Mouse (Mus musculus): ENCODE results near the gene Psap. TPM values are rescaled to one million over a fixed set of nuclear protein-coding genes. Genes with fewer than 3 reads are reported as not detected.
"Not testable (repeated sequence)": the region's sequence is repeated elsewhere in the genome, so short reads cannot be mapped to it uniquely, and the experiment has no call there.

Psap gene
- total RNA-seq (2021): 1,000 to 10,000 TPM; 1,489 to 1,662 TPM

DNA sequence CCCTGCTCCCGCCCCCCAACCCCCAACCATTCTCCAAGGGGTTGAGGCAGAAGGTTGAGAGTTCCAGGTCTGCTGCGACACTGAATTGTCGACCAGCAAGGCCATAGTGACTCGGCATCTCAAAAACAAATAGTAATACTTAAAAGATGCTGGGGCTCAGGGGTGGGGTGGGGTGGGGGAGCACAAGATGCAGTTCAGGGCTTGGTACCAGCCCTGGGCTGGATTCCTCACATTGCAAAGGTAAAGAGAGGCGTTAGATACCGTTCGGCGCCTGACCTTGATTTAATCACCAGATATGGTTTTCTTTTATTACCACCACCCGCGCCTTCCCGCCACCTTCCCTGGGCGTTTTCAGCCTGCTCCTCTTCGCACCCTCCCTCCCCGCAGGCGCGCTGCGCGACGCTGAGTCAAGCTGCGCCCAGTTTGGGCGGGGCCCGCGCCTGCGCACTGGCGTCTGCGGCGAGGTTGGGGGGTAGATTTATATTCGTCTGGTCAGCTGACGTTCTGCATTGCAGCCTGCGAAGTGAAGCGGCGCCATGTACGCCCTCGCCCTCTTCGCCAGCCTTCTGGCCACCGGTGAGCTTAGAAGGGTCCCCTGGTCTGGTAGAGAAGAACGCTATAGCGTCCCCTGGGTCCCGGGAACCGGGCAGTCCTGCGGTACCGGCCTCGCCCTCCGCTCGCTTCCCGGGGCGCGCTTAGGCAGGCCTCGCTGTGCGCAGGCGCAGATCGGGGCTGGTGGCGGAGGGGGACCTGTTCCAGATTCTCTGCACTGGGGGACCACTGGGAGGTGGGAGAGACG, at the start of gene Psap:
Psap (plus strand) TSS at position 421 of the 799 bp plus-strand sequence.
- DNase-seq (ENCODE audit: low spot score in 2 of 2): peak; percentile 95 to 96
- intact Hi-C loops (cut with DNase I): no loop called here

- no peak for DNase-seq (ENCODE audit: low spot score in 2 of 2)
- intact Hi-C loops (cut with DNase I): no loop called here
Observed at GRCm38 (mm10) chr10:60227666-60228065, 49.8 kb upstream of the Psap start.

DNA sequence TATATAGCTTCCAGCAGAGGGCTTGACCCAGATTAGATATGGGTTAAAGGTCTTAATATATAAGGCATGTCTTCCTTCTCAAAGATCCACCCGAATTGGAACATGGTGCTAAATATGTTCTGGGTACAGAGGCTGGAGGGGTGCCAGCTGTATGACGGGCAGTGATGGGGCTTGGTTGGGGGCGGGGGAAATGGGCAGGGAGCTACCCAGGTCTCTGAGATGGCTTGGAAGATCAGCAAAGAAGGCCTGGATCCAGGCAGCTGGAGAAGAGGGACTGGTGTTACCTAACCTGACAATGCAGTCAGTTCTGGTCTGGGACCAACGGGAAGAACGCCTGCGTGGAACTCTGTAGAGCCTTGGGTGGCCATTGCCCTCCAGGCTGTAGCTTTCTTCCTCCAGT, 48.3 kb upstream of the Psap start:
- intact Hi-C loops (cut with DNase I): no loop called here
- no peak for DNase-seq (ENCODE audit: low spot score in 2 of 2)

- DNase-seq (ENCODE audit: low spot score in 2 of 2): no peak
- intact Hi-C loops (cut with DNase I): no loop called here
Observed at GRCm38 (mm10) chr10:60230321-60231088, 46.9 kb upstream of the Psap start.

- intact Hi-C loops (cut with DNase I): no loop called here
- DNase-seq (ENCODE audit: low spot score in 2 of 2): no peak
Observed at GRCm38 (mm10) chr10:60234006-60234405, 43.4 kb upstream of the Psap start.

DNA sequence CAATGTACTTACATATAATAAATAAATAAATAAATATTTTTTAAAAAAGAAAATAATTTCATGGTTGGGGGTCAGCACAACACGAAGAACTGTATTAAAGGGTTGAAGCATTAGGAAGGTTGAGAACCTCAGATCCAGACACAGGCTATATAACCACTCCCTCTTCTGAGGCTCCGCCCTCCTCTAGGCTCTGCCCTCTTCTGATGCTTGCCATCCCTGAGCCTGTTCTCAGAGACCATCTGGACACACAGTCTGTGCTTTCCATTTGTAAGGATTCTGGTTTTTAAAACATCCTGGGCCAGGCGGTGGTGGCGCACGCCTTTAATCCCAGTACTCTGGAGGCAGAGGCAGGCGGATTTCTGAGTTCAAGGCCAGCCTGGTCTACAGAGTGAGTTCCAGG, 41.6 kb upstream of the Psap start:
- DNase-seq (ENCODE audit: low spot score in 2 of 2): not testable (repeated sequence)
- intact Hi-C loops (cut with DNase I): loop anchor here (2.0 kb wide), 1 partner anchor 45 kb away; no protein-coding TSS in a partner anchor

DNA sequence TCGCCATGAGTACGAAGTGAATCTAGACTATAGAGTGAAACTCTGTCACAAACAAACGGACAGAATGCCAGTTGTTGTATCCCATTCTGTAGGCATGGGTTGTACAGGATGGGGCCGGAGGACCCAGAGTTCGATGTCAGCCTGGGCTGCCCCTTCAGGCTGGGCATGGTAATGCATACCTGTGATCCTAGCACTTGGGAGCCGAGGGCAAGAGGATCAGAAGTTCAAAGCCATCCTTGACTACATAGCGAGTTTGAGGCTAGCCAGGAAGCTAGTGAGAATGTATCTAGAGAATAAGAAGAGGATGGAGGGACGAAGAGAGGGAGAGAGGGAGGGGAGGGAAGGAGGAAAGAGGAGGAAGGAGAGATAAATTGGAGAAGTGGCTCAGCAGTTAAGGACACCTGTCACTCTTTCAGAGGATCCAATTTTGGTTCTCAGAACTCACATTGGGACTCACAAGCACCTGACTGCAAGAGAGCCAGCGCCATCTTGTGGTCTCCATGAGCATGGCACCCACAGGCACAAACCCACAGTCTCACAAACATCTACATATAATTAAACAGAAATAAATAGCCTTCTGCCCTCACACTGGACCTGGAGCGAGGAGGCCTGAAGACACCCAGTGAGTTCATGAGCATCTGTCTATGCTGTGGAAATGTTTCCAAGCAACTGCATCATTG, 39.8 kb upstream of the Psap start:
- intact Hi-C loops (cut with DNase I): loop anchor here (2.0 kb wide), 1 partner anchor 47 kb away; no protein-coding TSS in a partner anchor
- no peak for DNase-seq (ENCODE audit: low spot score in 2 of 2)

DNA sequence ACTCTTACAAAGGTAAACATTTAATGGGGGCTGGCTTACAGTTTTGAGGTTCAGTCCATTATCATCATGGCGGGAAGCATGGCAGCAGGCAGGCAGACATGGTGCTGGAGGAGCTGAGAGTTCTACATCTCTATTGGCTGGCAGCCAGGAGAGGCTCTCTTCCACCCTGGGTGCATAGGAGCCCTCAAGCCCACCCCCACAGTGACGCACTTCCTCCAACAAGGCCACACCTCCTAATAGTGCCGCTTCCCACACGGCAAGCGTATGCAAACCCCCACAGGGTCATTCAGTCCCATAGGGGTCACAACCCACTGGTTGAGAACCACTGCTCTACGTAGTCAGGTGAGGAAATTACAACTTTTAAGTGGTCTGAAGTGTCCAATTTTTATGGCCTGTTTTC, 37.0 kb upstream of the Psap start:
- no peak for DNase-seq (ENCODE audit: low spot score in 2 of 2)
- intact Hi-C loops (cut with DNase I): no loop called here

GRCm38 (mm10) chr10:60243941-60244340, 33.5 kb upstream of the Psap start:
- intact Hi-C loops (cut with DNase I): loop anchor here (2.0 kb wide), 1 partner anchor 95 kb away; no protein-coding TSS in a partner anchor

DNA sequence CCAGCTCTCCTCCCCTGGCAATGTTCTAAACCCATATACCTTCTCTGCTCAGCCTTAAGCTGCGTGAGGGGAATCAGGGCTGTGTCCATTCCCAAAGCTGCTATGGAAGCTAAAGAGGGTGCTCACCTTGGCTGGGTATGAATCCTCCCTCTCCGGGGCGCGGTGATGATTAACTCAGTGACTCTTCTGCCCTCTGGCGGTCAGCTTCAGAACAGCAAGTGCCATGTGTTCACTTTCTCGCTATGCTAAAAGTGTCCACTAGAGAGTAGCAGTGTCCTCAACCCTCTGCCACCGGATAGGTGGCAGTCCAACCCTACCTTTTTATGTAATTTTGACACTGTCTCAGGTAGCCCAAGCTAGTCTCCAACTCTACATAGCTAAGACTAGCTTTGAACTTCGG, 32.4 kb upstream of the Psap start:
- intact Hi-C loops (cut with DNase I): loop anchor here (2.0 to 5.0 kb wide), 2 partner anchors 37 to 96 kb away; no protein-coding TSS in a partner anchor
- peak; percentile 83 to 90 for DNase-seq (ENCODE audit: low spot score in 2 of 2)

More at GRCm38 (mm10) chr10:60243941-60244340, 33.5 kb upstream of the Psap start:
- no peak for DNase-seq (ENCODE audit: low spot score in 2 of 2)

- intact Hi-C loops (cut with DNase I): loop anchor here (2.0 to 5.0 kb wide), 2 partner anchors 37 to 97 kb away; no protein-coding TSS in a partner anchor
- no peak for DNase-seq (ENCODE audit: low spot score in 2 of 2)
Observed at GRCm38 (mm10) chr10:60245635-60246034, 31.8 kb upstream of the Psap start.

- intact Hi-C loops (cut with DNase I): loop anchor here (5.0 kb wide), 1 partner anchor 36 kb away; no protein-coding TSS in a partner anchor
- peak; percentile 18 to 36 for DNase-seq (ENCODE audit: low spot score in 2 of 2)
Observed at GRCm38 (mm10) chr10:60246519-60246918, 30.9 kb upstream of the Psap start.

DNA sequence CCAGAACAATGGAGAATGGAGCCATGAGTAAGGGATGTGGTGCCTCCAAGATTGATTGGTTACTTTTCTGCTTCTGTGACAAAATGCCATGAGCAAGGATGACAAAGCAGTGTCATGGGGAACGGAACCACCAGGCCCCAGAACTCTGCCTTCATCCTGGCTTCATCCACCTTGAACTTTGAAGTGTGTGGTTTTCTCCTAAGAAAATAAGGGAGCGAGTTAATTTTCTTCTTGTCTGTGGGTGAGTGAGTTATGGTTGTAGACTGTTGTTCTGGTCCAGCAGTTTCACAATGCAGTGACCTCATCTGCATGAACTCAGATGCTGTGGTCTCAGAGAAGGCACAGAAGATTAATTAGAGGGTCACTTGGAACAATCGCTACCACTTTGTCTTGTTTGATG, 29.1 kb upstream of the Psap start:
- not testable (repeated sequence) for DNase-seq (ENCODE audit: low spot score in 2 of 2)
- intact Hi-C loops (cut with DNase I): loop anchor here (5.0 kb wide), 1 partner anchor 34 kb away; no protein-coding TSS in a partner anchor

- no peak for DNase-seq (ENCODE audit: low spot score in 2 of 2)
- intact Hi-C loops (cut with DNase I): no loop called here
Observed at GRCm38 (mm10) chr10:60250426-60250965, 26.9 kb upstream of the Psap start.

DNA sequence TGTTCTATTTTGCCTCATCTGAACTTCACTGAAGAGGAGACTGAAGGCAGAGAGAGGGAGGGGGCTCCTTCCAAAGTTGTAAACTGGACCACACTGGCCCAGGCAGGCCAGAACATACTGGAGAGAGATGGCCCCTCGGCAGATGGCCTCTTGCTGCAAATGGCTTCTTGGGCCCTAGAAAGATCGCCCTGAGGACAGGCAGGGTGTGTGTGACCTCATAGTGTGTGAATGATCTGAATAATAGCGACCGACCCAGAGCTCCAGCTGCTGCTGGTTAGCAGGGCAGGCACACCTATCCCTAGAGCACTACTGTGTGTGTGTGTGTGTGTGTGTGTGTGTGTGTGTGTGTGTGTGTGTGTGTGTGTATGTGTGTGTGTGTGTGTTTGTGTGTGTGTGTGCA, 25.2 kb upstream of the Psap start:
- intact Hi-C loops (cut with DNase I): no loop called here
- DNase-seq (ENCODE audit: low spot score in 2 of 2): no peak

DNA sequence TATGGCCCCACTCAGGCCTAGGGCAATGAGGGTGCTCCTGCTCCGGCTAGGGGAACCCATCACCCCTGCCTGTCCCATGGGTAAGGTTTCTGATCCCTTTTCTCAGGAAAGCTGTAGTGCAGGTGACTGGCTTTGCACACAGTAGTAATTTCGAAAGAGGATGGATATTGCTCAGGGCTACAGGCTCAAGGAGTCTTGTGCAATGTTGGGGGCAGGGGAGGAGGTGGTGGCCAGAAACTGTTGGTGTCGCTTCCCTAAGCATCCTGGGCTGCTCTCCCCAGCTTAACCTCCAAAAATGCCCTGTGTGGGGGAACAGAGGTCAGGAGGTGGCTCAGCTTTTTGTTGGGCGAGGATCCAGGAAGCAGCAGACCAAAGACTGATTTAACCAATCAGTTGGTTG, 24.8 kb upstream of the Psap start:
- intact Hi-C loops (cut with DNase I): no loop called here

GRCm38 (mm10) chr10:60256088-60256487, 21.3 kb upstream of the Psap start:
- DNase-seq (ENCODE audit: low spot score in 2 of 2): no peak
- intact Hi-C loops (cut with DNase I): no loop called here

More for the DNA sequence above, 24.8 kb upstream of the Psap start:
- DNase-seq (ENCODE audit: low spot score in 2 of 2): no peak

DNA sequence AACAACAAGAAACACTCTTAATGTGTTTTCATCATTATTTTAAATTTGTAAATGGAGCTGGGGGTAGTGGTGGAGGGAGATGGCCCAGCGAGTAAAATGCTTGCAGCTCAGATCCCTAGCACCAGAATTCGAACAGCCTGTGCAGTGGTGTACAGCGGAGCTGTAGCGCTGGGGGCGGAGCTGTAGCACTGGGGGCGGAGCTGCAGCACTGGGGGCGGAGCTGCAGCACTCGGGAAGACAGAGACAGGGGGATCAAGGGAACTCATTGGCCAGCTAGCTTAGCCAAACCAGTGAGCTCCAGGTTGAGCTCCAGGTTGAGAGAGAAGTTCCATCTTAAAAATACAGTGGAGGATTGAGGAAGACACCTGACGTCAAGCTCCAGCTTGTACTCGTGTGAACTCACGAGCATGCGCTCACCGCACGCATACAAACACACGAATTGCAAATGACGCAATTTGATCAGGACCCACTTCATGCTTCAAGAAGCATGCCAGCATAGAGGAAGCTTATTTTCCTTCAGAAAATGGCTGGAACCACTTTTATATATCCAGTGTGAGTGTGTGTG, 20.1 kb upstream of the Psap start:
- DNase-seq (ENCODE audit: low spot score in 2 of 2): no peak
- intact Hi-C loops (cut with DNase I): no loop called here
